Mouse (Mus musculus) erythroblast, embryonic 14.5 days (primary cell): ENCODE data around the gene Krt25.

Experiments used
- GATA1 ChIP-seq: IDR thresholded peaks from 2 replicates; pipeline ENCODE4 v1.6.1; 2012; ENCODE audit warnings: low read length, inconsistent platforms, mixed read lengths
- TAL1 ChIP-seq: IDR thresholded peaks from 3 replicates; pipeline ENCODE4 v1.6.1; 2012; ENCODE audit warnings: low read length, inconsistent platforms, mixed read lengths

GRCm38 (mm10) chr11:99307579-99307978 lies 15.2 kb downstream of the Krt25 start:
- TF ChIP-seq GATA1, result no peak
- no peak for TF ChIP-seq TAL1
